Mouse (Mus musculus): Measurements from ENCODE around the gene Gm4187.
"Not testable (repeated sequence)": the region's sequence is repeated elsewhere in the genome, so short reads cannot be mapped to it uniquely, and the experiment has no call there.

DNA sequence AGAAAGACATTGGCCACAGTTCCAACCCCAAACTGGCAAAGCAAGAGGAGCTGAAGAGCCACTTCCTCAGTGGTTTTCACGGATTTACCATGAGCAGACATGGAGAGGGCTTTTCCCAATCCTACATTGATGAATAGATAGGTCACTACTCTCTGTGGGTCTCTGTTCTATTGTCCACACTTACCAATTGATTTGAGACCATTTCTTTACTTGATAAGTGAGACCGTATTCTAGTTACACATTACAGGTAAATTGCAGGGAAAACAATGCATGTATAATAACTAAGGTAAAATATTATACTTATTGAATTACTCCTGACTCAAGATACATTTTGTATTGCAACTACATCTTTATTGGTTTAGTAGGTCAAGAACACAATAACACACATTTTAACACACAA, at the start of gene Gm4187:
- TF ChIP-seq CTCF (IDR thresholded peaks at IDR 0.05; ENCODE audit: borderline replicate concordance, insufficient read depth, low read length); POLR2A (IDR thresholded peaks at IDR 0.05; ENCODE audit: low read depth, low read length): not testable (repeated sequence)

Data from embryonic fibroblast, embryonic 13.5 days (primary cell).